Mouse (Mus musculus) layer of hippocampus, postnatal 10 days (tissue): Measurements from ENCODE around the gene Txndc8. TPM values are rescaled to one million over a fixed set of nuclear protein-coding genes. Genes with fewer than 3 reads are reported as not detected.

Experiments used
- DNase-seq, 2 experiments: peaks; one replicate each; pipeline ENCODE4 v3.0.0; 2021; ENCODE audit warnings: low spot score in 2 of 2
- total RNA-seq, 2 experiments: library from RNA; stranded (reverse); gene quantifications; 2 replicates each; pipeline ENCODE4 v1.2.3; 2021

The Txndc8 gene
- total RNA-seq, 2 experiments from 2014 or later, result not detected

DNA sequence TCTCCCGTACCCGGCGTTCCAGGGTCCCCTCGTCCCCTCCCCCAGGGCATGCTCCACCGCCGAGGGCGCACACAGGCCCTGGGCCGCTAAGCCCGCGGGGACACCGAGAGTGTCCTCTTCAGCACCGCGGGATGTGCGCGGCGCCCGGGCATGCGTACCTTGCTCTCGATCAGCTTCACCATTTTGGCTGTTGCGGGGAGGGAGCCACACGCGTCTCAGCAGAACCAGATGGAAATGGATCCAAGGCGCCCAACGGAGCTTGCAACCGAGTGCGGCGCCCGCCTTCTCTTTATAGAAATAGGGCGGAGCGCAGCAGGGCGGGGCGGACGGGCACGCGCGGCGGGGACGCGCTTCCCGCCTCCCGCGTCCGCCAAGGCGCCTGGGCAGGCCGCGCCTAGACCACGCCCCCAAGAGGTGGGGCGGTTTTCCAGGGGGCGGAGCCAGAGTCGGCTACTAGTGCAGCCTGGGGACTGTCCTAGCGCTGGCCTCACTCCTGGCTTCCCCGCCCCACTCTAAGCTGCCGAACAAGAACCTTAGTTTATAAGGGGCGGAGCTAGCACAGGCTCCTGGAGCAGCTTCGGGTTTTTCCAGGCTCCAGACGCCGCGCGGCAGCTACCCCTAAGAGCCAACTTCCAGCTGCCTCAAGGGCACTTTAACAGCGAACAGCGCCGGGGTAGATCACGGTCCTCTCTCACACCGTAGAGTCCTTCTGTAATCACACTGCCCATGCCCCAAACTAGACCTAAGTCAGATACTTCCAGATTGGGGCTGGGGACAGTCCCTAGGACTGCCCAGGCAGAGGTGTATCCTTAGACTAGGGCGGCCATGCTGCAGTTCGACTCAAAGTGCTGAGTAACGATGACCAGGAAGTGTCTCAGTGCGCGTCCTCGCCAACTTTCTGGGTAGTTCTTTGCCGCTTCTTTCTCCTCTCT is 52.6 kb downstream of the Txndc8 start, which contains the start of gene Txn1:
Gene Txn1, minus strand, starts transcription at position 383 of the 932 bp plus-strand sequence.
- peak; percentile 93 to 97 for DNase-seq

DNA sequence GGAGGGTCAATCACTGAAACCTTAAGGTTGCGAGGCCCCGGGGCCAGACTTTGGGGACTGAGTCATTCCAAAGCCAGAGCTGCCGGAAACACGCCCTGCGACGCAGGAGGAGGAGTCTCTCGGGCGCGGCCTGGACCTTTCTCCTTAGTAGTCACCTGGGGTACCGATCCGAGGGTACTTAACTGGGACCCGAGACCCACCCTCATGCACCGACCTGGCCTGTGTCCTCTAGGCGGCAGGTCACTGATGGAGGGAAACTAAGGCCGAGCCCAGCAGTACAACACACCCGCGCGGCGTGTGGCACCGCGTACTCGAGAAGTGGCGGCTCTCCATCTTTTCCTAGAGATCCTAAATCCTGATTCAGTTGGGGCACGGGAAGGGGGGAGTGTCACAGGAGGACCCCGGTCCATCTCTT is 53.4 kb downstream of the Txndc8 start:
- peak in 1 of 2 experiments; percentile 44 for DNase-seq

DNA sequence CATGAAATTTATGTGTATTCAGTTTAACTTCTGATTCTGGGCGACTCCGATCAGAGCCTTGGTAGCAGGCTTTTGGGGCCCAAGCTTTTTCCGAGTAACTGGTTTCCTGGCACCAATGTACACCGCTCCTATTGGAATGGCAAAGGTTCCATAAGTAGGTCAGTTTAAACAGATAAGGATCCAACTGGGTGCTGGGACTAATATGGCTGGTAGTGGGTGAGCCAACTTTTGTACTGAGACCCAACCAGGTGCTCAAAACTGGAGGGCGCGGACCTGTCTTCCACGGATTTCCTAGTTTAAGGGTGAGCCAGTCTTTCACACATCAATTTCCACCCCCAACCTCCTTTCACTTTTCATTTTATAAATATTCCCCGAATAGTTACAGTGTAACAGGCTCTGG is 53.9 kb downstream of the Txndc8 start:
- DNase-seq, result no peak

DNA sequence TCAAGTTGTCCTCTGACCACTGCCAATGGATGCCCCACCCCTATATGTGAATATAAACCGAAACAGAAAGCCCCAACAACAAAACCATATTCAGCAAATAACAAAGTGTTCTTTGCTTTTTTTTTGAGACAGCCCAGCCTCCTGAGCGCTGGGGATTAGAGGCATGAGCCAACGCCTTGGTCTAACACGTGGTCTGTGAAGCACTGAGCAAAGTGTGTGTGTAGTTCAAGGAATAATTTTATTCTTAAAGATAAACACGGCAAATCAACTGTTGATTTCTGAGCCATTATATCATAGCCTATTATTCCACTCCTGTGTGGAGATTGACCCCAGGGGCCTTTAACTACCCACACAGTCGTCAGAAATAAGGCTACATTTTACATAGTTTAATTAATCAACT is 54.3 kb downstream of the Txndc8 start:
- no peak for DNase-seq

DNA sequence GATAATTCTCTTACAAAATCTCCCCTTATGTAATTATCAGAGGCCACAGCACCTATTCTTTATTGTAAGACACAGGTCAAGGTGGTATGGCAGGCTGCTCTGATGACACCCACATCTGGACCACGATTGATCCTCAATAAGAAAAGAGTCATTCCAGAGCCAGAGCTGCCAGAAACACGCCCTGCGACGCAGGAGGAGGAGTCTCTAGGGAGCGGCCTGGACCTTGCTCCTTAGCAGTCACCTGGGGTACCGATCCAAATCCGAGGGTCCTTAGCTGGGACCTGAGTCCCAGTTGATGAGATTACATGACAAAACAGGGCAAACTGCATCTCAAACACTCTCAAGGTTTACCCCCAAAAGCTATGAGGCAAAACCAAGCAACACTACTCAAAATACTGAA is 55.1 kb downstream of the Txndc8 start:
- DNase-seq, result no peak

DNA sequence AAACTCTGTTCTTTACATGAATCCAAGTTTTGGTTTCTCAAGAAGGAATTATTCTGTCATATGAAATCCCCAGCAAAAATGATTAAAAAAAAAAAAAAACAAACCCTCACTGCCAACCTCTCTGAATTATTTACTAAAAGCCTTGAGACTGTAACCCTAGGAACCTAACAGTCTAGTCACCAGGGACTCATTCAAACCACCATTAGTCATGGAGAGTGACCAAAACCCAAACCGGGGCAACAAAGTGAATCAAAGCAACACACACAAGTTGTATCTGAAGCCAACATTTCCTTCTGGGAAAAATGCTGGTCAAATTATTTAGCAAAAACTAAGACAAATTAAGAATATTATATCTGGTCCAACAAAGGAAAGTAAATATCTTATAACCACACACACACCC is 56.0 kb downstream of the Txndc8 start:
- DNase-seq, result no peak

DNA sequence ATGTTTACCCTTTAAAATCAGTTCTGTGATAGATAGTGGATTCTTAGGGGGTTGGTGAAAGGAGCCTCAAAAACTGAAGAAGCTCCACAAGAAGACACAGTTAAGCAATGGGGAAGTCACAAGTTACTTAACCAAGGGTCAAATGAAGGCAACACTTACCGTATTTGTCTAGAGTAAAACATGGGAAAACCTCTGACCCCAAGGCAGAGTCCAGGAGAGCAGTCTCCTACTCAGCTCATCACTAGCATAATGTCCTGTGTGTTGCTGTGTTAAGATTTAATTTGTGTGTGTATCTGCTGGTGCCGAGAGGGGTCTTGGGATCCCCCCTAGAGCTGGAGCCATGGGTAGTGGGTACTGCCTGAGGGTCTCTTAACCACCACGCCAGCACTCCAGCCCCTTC is 56.5 kb downstream of the Txndc8 start:
- DNase-seq, result no peak

DNA sequence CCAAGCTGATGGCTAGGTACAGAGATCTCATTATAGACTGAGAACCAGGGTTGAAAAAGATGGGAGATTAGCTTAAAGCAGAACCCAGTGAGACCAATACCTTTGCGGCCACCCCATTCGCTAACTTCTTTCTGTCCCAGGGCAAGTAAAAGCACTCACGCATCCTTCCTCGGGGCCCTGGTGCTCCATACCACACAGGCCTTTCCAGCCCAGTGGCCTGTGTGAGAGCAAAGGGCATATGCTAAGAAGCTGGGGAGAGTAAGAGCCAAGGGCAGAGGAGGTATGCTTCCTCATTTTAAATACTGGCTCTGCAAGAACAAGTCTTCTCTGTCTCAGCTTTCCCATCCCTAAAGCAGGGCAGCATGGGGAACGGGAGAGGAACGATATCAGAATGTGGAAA is 59.1 kb downstream of the Txndc8 start:
- no peak for DNase-seq

DNA sequence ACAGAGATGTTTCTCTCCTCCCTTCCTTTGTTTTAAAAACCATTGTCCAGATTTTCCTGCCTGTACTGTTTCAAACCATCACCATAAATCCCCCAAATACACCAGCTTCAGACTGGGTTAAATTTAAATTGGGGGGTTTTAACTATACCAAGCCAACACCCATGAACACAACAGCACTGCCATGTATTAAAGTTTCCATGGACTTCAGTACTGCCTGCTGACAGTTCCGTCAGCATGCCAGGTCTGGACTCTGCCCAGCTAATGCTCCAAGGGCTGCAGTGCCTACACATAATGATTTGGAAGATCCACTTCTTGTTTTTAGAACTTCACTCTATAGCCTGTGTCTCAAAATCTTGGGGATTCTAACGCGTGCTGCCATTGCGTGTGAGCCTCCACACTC is 61.4 kb downstream of the Txndc8 start:
- DNase-seq, result no peak

DNA sequence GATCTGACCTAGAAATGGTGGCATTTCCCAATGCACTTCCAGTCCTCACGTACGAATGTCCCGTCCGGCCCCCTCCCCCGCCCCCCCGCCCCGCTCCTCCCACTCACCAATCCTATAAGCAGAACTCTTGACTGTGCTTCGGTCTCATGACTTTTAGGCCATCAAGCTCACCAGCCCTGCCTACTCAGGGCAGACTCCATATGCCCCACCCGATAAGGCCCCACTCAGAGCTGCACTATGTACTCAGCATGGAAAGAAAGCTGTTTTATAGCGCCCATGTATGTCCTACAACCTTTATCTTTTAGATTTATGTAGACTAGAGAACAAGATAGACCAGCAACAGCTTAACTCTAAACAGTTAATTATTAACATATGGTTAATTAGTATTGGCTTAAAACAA is 61.9 kb downstream of the Txndc8 start:
- no peak for DNase-seq

DNA sequence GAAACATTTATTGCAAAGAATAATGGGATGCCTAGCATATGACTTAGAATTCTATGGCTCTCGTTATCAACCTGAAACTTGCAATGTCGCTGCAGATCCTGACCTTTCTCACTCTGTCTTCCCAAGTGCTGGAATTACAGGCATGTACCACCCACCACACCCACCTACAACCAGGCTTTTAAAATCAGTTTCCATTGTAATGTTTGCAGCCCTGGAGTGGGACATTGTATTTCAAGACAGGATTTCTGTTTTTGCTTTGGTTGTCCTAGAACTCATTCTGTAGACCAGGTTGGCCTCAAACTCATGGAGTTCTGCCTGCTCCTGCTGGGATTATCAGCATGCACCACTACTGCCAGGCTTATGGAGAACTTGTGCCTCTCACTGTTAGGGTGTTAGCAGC is 66.0 kb downstream of the Txndc8 start:
- no peak for DNase-seq

DNA sequence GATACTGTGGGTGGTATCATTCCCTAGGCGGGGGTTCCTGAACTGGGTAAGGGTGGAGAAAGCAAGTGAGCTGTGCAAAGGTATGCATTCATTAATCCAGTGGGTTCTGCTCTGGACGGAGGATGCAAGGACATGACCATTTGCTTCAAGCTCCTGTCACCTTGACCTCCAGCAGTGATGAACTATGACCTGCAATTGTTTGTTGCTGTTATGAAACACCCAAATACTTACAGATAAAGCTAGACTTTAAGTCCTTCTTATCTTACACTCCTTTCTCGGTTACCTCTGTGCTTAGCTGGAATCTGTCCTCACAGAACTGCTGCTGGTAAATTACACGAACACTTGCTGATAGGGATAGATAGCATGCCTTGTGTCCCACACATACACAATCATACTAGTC is 68.3 kb downstream of the Txndc8 start:
- no peak for DNase-seq

DNA sequence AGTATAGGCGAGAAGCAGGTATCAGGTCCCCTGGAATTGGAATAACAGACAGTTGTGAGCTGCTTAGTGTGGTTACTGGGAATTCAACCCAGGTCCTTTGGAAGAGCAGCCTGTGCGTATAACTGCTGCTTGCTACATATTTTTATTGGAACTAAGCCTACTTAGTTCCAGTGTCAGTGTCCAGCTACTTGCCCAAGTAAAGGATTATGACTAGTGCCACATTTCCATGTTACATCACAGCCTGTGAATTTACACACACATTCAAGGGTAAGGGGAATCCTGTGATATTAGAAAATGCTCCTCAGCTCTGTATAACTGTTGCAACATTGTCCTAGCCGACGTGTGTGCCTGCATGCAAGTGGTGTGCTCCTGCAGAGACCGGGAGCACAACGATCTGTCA is 71.6 kb downstream of the Txndc8 start:
- no peak for DNase-seq

DNA sequence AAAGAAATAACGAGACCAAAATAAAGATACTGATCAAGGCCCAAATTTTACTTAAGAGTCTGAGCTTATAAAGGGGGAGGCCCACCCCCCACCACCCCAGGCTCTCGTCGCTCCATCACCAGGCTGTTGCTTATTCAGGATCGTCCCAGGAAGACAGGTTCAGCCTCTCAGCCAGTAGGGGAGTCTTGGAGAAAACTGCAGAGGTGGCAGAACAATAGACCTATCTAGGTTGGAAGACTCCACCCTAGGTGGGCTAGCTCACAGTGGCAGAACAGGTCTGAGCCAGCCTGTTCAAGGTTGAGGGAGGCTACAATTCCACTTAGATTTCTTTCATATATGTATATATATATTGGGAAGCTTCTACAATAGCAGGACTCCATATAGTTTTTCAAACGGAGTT is 74.7 kb downstream of the Txndc8 start:
- no peak for DNase-seq

Other genes starting within 250 kb of the Txndc8 start
- gene D630039A03Rik, start 92.8 kb downstream of the Txndc8 start, total RNA-seq, result under 1 TPM; 0.33 to 0.43 TPM
- gene Txn1, start 52.7 kb downstream of the Txndc8 start, total RNA-seq, result 100 to 1,000 TPM; 202 to 209 TPM
- 1 to 10 TPM; 1.7 TPM for gene Svep1, start 197.7 kb upstream of the Txndc8 start, total RNA-seq